Mouse (Mus musculus) limb, embryonic 15.5 days (tissue): ENCODE measurements around the gene Homer2. TPM values are rescaled to one million over a fixed set of nuclear protein-coding genes. Genes with fewer than 3 reads are reported as not detected.

Experiments
- ATAC-seq: fragments of 200-750 bp; cut with Nextera tagmentation; 2 replicates; pipeline ENCODE4 v1.8.0; 2017; ENCODE audit warnings: low read depth, moderate TSS enrichment; ENCODE audit not compliant: insufficient number of reproducible peaks, low FRiP score, low TSS enrichment
- H3K27ac ChIP-seq: fragments of 300-500 bp; sonication (generic); 2 replicates; pipeline ENCODE4 v1.5.1; 2015; ENCODE audit warnings: moderate library complexity, mild to moderate bottlenecking, inconsistent platforms
- H3K27me3 ChIP-seq: fragments of 300-500 bp; sonication (generic); 2 replicates; pipeline ENCODE4 v1.6.1; 2015; ENCODE audit warnings: inconsistent platforms
- H3K36me3 ChIP-seq: fragments of 300-500 bp; sonication (generic); 2 replicates; pipeline ENCODE4 v1.6.1; 2015; ENCODE audit warnings: inconsistent platforms
- H3K4me1 ChIP-seq: fragments of 300-500 bp; sonication (generic); 2 replicates; pipeline ENCODE4 v1.6.1; 2015; ENCODE audit warnings: inconsistent platforms
- H3K4me2 ChIP-seq: fragments of 300-500 bp; sonication (generic); 2 replicates; pipeline ENCODE4 v1.6.1; 2015; ENCODE audit warnings: mild to moderate bottlenecking, inconsistent platforms
- H3K4me3 ChIP-seq: fragments of 300-500 bp; sonication (generic); 2 replicates; pipeline ENCODE4 v1.5.1; 2015; ENCODE audit warnings: mild to moderate bottlenecking, inconsistent platforms
- H3K9ac ChIP-seq: fragments of 300-500 bp; sonication (generic); 2 replicates; pipeline ENCODE4 v1.6.1; 2015; ENCODE audit warnings: inconsistent platforms
- H3K9me3 ChIP-seq: fragments of 300-500 bp; sonication (generic); 2 replicates; pipeline ENCODE4 v1.6.1; 2016; ENCODE audit warnings: inconsistent platforms
- WGBS: fragments of 180-500 bp; shearing (Covaris S2); methylation state at CpG from one replicate; pipeline ENCODE4 v1.1.7; 2015; 5-methylcytosine and 5-hydroxymethylcytosine counted together
- polyA plus RNA-seq: library from polyadenylated mRNA; unstranded; fragments of >200 nt; fragmentation: Nextera tagmentation; extraction: Ambion mirVana; gene quantifications from 2 replicates; pipeline ENCODE4 v1.2.1, GENCODE M21; 2015

The Homer2 gene
- polyA plus RNA-seq, 1 experiment from 2014 or later = 20.7 TPM

DNA sequence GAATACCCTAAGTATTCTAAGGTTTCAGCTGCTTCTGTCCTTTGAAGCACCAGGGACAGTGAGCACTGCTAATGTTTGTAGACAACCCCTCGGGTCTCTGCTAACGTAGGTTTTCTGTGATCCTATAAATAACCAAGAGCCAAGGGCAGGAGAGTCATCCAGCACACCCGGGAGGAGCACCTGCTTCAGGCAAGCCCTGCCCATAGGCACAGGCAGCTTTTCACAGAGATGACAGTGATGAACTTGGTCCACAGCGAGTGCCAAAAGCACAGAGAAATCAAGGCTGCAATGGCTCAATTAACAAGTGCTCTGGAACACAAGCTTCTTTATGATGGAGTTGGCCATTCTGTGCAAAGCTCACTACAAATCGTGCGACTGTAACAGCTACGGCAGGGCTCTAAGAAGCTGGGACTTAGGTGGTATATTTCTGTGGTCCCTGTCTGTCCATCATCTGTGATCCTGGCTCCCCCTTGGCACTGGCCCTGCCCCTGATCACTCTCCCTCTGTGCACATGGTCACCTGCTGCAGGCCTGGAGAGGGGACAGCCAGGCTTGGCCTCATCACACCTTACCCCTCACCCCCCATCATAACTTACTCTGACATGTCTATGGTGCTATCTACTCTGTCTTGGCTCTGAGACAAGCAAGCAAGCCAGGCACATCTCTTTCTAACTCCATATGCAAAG lies 62.6 kb downstream of the Homer2 start:
- ATAC-seq = no peak
- H3K27me3 ChIP-seq = no peaks in the 10 kb centered on the region
- H3K9ac ChIP-seq = no peak overlapping the region
- H3K4me3 ChIP-seq = no peak overlapping the region
- no peak overlapping the region for H3K4me2 ChIP-seq
- H3K27ac ChIP-seq = no peak overlapping the region
- no peaks in the 10 kb centered on the region for H3K9me3 ChIP-seq
- H3K4me1 ChIP-seq = no peaks in the 10 kb centered on the region
- H3K36me3 ChIP-seq = no peaks in the 10 kb centered on the region
- 67% methylated on average over 7 of the region's 7 CpGs for WGBS

- no peaks in the 10 kb centered on the region for H3K27me3 ChIP-seq
- H3K9ac ChIP-seq = no peak overlapping the region
- H3K27ac ChIP-seq = no peak overlapping the region
- H3K4me1 ChIP-seq = no peaks in the 10 kb centered on the region
- H3K36me3 ChIP-seq = no peaks in the 10 kb centered on the region
- no peak for ATAC-seq
- H3K4me3 ChIP-seq = no peak overlapping the region
- WGBS = 82% methylated on average over 6 of the region's 6 CpGs
- no peak overlapping the region for H3K4me2 ChIP-seq
- no peaks in the 10 kb centered on the region for H3K9me3 ChIP-seq
These were observed 66.2 kb downstream of the Homer2 start for GRCm38 (mm10) chr7:81641101-81641500.

DNA sequence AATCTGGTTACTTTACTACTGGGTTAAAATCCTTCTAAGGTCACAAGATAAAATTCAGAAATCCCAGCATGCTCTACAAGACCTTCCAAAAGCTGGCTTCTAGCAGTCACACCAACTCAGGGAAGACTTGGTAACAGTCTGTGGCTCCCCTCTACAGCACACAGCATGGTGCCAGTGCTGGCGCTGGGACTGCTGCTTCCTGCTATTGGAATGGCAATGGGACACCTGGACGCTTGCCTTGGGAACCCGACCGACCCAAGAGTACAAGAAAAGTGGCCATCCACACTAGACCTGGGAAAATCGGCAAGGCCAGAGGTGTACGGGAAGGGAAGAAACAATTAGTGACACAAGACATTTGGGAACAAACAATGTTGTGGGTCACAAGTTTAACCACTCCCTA lies 74.7 kb downstream of the Homer2 start:
- Histone ChIP-seq H3K4me2 (no peak overlapping the region), H3K9ac (no peak overlapping the region), H3K4me1 (no peaks in the 10 kb centered on the region), H3K9me3 (no peaks in the 10 kb centered on the region), H3K4me3 (no peak overlapping the region), H3K27me3 (no peaks in the 10 kb centered on the region), H3K36me3 (0 out of 2 replicates have a peak, but pooled peaks cover 5% of the 10 kb centered on the region), H3K27ac (no peak overlapping the region)
- ATAC-seq = no peak
- WGBS = 77% methylated on average over 6 of the region's 6 CpGs

DNA sequence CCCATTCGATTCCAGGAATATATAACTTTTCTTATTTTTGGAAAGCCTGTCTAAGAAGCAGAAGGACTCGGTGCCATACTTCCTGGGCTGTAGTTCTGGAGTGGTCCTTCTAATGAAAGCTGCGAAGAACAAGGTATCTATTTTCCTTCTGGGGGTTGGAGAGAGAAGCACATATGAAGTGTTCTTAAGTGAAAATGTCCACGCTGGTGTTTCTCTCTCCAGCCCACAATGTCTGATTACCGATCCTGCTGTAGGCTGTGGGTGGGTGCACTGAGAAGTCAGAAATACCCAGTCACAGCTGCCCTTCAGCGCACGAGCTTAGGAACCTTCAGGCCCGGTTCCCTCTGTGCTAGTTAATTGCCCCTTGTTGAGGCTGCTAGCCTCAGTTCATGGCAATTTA lies 76.1 kb downstream of the Homer2 start:
- H3K27ac ChIP-seq = no peak overlapping the region
- no peak overlapping the region for H3K4me2 ChIP-seq
- 80% methylated on average over 8 of the region's 8 CpGs for WGBS
- H3K4me3 ChIP-seq = no peak overlapping the region
- H3K9ac ChIP-seq = no peak overlapping the region
- H3K9me3 ChIP-seq = no peaks in the 10 kb centered on the region
- no peaks in the 10 kb centered on the region for H3K27me3 ChIP-seq
- ATAC-seq = no peak
- 0 out of 2 replicates have a peak, but pooled peaks cover 5% of the 10 kb centered on the region for H3K36me3 ChIP-seq
- no peaks in the 10 kb centered on the region for H3K4me1 ChIP-seq

DNA sequence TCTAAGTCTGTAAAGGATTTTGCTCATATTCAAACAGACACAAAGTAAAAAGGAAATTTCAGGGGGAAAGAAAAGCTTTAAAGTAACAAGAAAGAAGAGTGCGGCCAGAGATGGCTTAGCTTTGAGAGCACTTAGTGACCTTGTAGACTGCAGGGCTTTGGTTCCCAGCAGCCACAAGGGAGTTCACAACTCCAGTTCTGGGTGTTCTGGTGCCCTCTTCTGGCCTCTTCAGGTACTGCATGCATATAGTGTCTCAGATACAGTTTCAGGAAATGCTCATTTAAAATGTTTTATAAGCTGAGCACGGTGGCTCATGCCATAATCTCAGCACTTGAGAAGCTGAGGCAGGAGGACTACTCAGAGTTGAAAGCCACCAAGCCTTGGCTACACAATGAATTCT lies 80.9 kb downstream of the Homer2 start:
- H3K9me3 ChIP-seq = no peaks in the 10 kb centered on the region
- 67% methylated on average over 2 of the region's 2 CpGs for WGBS
- no peaks in the 10 kb centered on the region; the same call in 1 of the 2 replicates for H3K36me3 ChIP-seq
- no peak overlapping the region for H3K9ac ChIP-seq
- H3K4me1 ChIP-seq = no peaks in the 10 kb centered on the region
- no peak overlapping the region for H3K4me2 ChIP-seq
- H3K27me3 ChIP-seq = no peaks in the 10 kb centered on the region
- H3K27ac ChIP-seq = no peak overlapping the region
- ATAC-seq = no peak
- no peak overlapping the region for H3K4me3 ChIP-seq

- Histone ChIP-seq H3K4me2 (no peak overlapping the region), H3K4me1 (no peaks in the 10 kb centered on the region), H3K36me3 (no peaks in the 10 kb centered on the region; the same call in 1 of the 2 replicates), H3K9ac (no peak overlapping the region), H3K4me3 (no peak overlapping the region), H3K9me3 (no peaks in the 10 kb centered on the region), H3K27ac (no peak overlapping the region), H3K27me3 (no peaks in the 10 kb centered on the region)
- 80% methylated on average over 6 of the region's 6 CpGs for WGBS
- no peak for ATAC-seq
These were observed 83.6 kb downstream of the Homer2 start for GRCm38 (mm10) chr7:81623767-81624166.

- Histone ChIP-seq H3K4me1 (no peaks in the 10 kb centered on the region), H3K4me2 (no peak overlapping the region), H3K4me3 (no peak overlapping the region), H3K27ac (no peak overlapping the region), H3K9ac (no peak overlapping the region), H3K36me3 (no peaks in the 10 kb centered on the region; the same call in 1 of the 2 replicates), H3K27me3 (no peaks in the 10 kb centered on the region), H3K9me3 (no peaks in the 10 kb centered on the region)
- WGBS = 77% methylated on average over 4 of the region's 4 CpGs
- ATAC-seq = no peak
These were observed 84.5 kb downstream of the Homer2 start for GRCm38 (mm10) chr7:81622793-81623192.

DNA sequence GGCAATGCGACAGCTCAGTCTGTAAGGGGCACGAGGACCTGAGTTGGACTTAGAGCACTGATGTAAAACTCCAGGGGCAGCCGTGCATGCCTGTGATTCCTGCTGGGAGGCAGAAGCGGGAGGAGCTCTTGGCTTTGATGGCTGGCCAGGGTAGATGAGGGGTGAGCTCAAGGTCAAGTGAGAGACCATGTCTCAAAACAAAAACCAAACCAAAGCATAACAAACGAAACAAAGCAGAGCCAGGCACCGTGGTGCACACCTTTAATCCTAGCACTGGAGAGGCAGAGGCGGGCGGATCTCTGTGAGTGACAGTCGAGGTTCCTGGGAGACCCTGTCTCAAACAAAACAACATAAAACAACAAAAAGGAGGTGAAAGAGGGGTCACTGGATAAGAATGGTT lies 92.3 kb downstream of the Homer2 start:
- Histone ChIP-seq H3K9ac (no peak overlapping the region), H3K9me3 (no peaks in the 10 kb centered on the region), H3K4me2 (no peak overlapping the region), H3K27me3 (no peaks in the 10 kb centered on the region), H3K4me3 (no peak overlapping the region), H3K36me3 (peaks cover 5% of the 10 kb centered on the region), H3K4me1 (no peaks in the 10 kb centered on the region), H3K27ac (no peak overlapping the region)
- 81% methylated on average over 9 of the region's 9 CpGs for whole genome bisulfite sequencing
- no peak for ATAC-seq

- H3K9ac ChIP-seq = no peak overlapping the region
- H3K36me3 ChIP-seq = peaks cover 5% of the 10 kb centered on the region
- no peak overlapping the region for H3K27ac ChIP-seq
- WGBS = 89% methylated on average over 13 of the region's 13 CpGs
- H3K4me1 ChIP-seq = no peaks in the 10 kb centered on the region
- no peak overlapping the region for H3K4me2 ChIP-seq
- H3K27me3 ChIP-seq = no peaks in the 10 kb centered on the region
- H3K4me3 ChIP-seq = no peak overlapping the region
- H3K9me3 ChIP-seq = no peaks in the 10 kb centered on the region
- no peak for ATAC-seq
These were observed 94.3 kb downstream of the Homer2 start for GRCm38 (mm10) chr7:81612856-81613635.

DNA sequence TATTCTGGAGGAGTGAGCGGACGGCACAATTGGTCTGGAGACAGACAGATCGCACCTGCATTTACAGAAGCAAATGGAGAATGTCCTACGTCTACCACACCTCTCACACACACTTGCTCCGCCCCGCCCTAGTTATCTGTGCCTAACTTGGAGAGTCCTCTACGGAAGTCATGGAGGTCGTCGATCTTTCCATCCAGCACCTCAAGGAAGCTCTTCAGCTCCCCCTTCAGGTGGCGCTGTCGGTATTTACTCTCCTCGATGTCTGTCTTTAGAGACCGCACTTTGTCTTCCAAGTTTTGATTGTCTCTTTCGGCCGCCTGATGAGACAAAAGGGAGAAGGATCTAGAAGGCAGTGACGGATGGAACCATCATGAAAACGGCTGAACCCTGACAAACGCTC lies 97.2 kb downstream of the Homer2 start:
- Histone ChIP-seq H3K4me3 (no peak overlapping the region), H3K9me3 (no peaks in the 10 kb centered on the region), H3K4me1 (no peaks in the 10 kb centered on the region), H3K36me3 (peaks cover 5% of the 10 kb centered on the region), H3K9ac (no peak overlapping the region), H3K4me2 (no peak overlapping the region), H3K27ac (no peak overlapping the region), H3K27me3 (no peaks in the 10 kb centered on the region)
- 64% methylated on average over 18 of the region's 18 CpGs for WGBS
- no peak for ATAC-seq

DNA sequence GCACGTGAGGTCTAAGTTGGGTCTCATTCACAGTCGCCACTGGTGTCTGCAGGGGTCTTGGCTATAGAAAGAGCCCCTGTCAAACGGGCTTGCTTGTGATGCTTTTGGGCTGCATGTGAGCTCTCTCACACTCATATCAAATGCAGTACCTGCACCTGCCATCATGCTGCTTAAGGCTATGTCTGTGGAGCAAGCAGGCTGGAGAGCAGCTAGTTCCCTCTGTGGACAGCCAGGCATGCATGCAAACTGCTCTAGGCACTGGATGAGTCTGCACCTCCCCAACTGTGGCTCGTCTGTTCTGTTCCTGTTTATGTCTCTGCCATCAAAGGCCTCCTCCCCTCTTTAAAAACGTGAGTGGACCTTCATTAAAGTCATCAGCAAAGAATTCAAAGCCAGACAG lies 100.9 kb downstream of the Homer2 start:
- H3K9me3 ChIP-seq = no peaks in the 10 kb centered on the region
- H3K4me1 ChIP-seq = no peaks in the 10 kb centered on the region
- ATAC-seq = no peak
- no peak overlapping the region for H3K9ac ChIP-seq
- 0 out of 2 replicates have a peak, but pooled peaks cover 2% of the 10 kb centered on the region for H3K36me3 ChIP-seq
- H3K4me3 ChIP-seq = no peak overlapping the region
- 48% methylated on average over 5 of the region's 5 CpGs for WGBS
- H3K27ac ChIP-seq = no peak overlapping the region
- no peaks in the 10 kb centered on the region for H3K27me3 ChIP-seq
- H3K4me2 ChIP-seq = no peak overlapping the region

- no peaks in the 10 kb centered on the region for H3K9me3 ChIP-seq
- H3K27me3 ChIP-seq = no peaks in the 10 kb centered on the region
- WGBS = 78% methylated on average over 4 of the region's 4 CpGs
- H3K4me3 ChIP-seq = no peak overlapping the region
- no peak overlapping the region for H3K9ac ChIP-seq
- ATAC-seq = no peak
- H3K36me3 ChIP-seq = 0 out of 2 replicates have a peak, but pooled peaks cover 2% of the 10 kb centered on the region
- no peak overlapping the region for H3K4me2 ChIP-seq
- H3K4me1 ChIP-seq = no peaks in the 10 kb centered on the region
- no peak overlapping the region for H3K27ac ChIP-seq
These were observed 101.8 kb downstream of the Homer2 start for GRCm38 (mm10) chr7:81605489-81605888.
